Comparison of ENCODE assay signal across 11 mouse cellular contexts in the genomic region with DNA sequence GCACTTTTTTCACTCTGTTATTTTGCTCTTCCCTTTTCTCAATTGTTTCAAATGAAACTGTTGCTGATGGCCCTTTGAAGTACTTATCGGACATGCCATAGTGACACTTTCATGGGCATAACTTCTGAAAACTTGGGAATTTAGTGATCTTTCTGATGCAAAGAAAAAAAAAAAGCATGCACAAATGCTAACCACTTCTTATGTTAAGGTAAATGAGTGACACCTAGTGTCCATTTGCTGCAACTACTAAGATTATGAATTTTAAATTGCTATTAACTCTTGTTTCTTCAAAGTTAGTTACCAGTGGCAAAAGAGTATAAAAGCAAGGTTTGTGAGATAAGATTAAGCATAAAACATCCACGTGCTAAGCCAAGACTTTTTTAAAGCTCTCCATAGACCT. TPM values are rescaled to one million over a fixed set of nuclear protein-coding genes. Genes with fewer than 3 reads are reported as not detected.
A peak's percentile ranks its signal among the peaks of the same experiment; 100 is the strongest.
DNase-seq lines count a peak whose midpoint lies in the region; ATAC-seq and TF ChIP-seq lines count a peak whose summit lies in the region.
"Had no signal": no experiment of that assay in that cellular context is flagged by ENCODE, and none has a peak within 500 bp of the region (broad histone marks: within the 10 kb centered on the region; RNA-seq: fewer than 3 reads in every experiment).

No protein-coding gene starts in this region.

- TF ChIP-seq EP300 in heart, adult 2 months (IDR thresholded peaks at IDR 0.05; ENCODE audit: insufficient read depth, low read depth, low read length), result no peak
- TF ChIP-seq EP300 in stomach, postnatal 0 days (optimal IDR thresholded peaks at IDR 0.05), result no peak

- no peak overlapping the region for H3K4me3 ChIP-seq in heart, adult 2 months
- no peak overlapping the region for H3K4me3 ChIP-seq in heart, embryonic 10.5 days
- H3K4me3 ChIP-seq in stomach, postnatal 0 days (ENCODE audit: low read depth, low read length), result no peak overlapping the region
- H3K4me3 ChIP-seq in forebrain, embryonic 15.5 days, result no peak overlapping the region

- no peak for ATAC-seq in stomach, postnatal 0 days (ENCODE audit: low FRiP score, low TSS enrichment)
- ATAC-seq in forebrain, embryonic 15.5 days (replicated peaks), result no peak

- H3K4me2 ChIP-seq in stomach, postnatal 0 days (replicated peaks; ENCODE audit: low read depth), result no peak overlapping the region
- no peak overlapping the region for H3K4me2 ChIP-seq in forebrain, embryonic 15.5 days (replicated peaks)

- H3K36me3 ChIP-seq in heart, adult 2 months (ENCODE audit: control insufficient read depth, insufficient read depth, low read length), result no peaks in the 10 kb centered on the region
- H3K36me3 ChIP-seq in heart, embryonic 10.5 days, result no peaks in the 10 kb centered on the region
- no peaks in the 10 kb centered on the region for H3K36me3 ChIP-seq in stomach, postnatal 0 days (ENCODE audit: control insufficient read depth, insufficient read depth, low read length)
- no peaks in the 10 kb centered on the region for H3K36me3 ChIP-seq in forebrain, embryonic 15.5 days

- 23% methylated on average over 2 of the region's 2 CpGs for WGBS in heart, adult 2 months
- WGBS in heart, embryonic 10.5 days, result 20% methylated on average over 2 of the region's 2 CpGs
- WGBS in stomach, postnatal 0 days, result 30% methylated on average over 2 of the region's 2 CpGs
- 36% methylated on average over 2 of the region's 2 CpGs for WGBS in forebrain, embryonic 15.5 days

- H3K4me1 ChIP-seq in heart, adult 2 months (ENCODE audit: control insufficient read depth, insufficient read depth, low read length), result no peaks in the 10 kb centered on the region
- H3K4me1 ChIP-seq in heart, embryonic 10.5 days, result no peaks in the 10 kb centered on the region
- H3K4me1 ChIP-seq in stomach, postnatal 0 days (replicated peaks; ENCODE audit: control insufficient read depth, insufficient read depth), result no peaks in the 10 kb centered on the region
- no peaks in the 10 kb centered on the region for H3K4me1 ChIP-seq in forebrain, embryonic 15.5 days

- no peak for DNase-seq in heart, adult 2 months
- no peak for DNase-seq in heart, embryonic 10.5 days (ENCODE audit: low spot score)
- DNase-seq in lung, postnatal 36 days, result peak; percentile 10
- no peak for DNase-seq in lung, postnatal 14 days
- peak; percentile 31 for DNase-seq in c-Kit-positive CD71-positive TER-119-positive erythroid progenitor cells, embryonic 14.5 days (ENCODE audit: low spot score)
- DNase-seq in stomach, postnatal 0 days (ENCODE audit: low spot score), result no peak
- no peak for DNase-seq in gastrocnemius, postnatal 36 days

- no peak overlapping the region for H3K9ac ChIP-seq in heart, adult 2 months (ENCODE audit: low read depth, low read length)
- H3K9ac ChIP-seq in stomach, postnatal 0 days (ENCODE audit: low read length), result no peak overlapping the region
- no peak overlapping the region for H3K9ac ChIP-seq in forebrain, embryonic 15.5 days (replicated peaks)

- no peaks in the 10 kb centered on the region for H3K27me3 ChIP-seq in heart, adult 2 months (ENCODE audit: control insufficient read depth, insufficient read depth, low read length)
- H3K27me3 ChIP-seq in heart, embryonic 10.5 days (ENCODE audit: insufficient read depth, poor library complexity, severe bottlenecking), result 0 out of 2 replicates have a peak, but pooled peaks cover 7% of the 10 kb centered on the region
- H3K27me3 ChIP-seq in stomach, postnatal 0 days (ENCODE audit: control insufficient read depth, insufficient read depth, low read length), result no peaks in the 10 kb centered on the region
- H3K27me3 ChIP-seq in forebrain, embryonic 15.5 days, result no peaks in the 10 kb centered on the region

- peak; percentile 76 for TF ChIP-seq CTCF in heart, adult 2 months (IDR thresholded peaks at IDR 0.05)
- peak; percentile 80 for TF ChIP-seq CTCF in stomach, postnatal 0 days (IDR thresholded peaks at IDR 0.05; ENCODE audit: low read depth)

- H3K79me2 ChIP-seq in heart, adult 2 months (replicated peaks; ENCODE audit: control insufficient read depth, insufficient read depth, low read length), result no peaks in the 10 kb centered on the region

- no peak overlapping the region for H3K27ac ChIP-seq in heart, adult 2 months
- no peak overlapping the region for H3K27ac ChIP-seq in heart, embryonic 10.5 days
- H3K27ac ChIP-seq in stomach, postnatal 0 days (replicated peaks), result no peak overlapping the region
- H3K27ac ChIP-seq in forebrain, embryonic 15.5 days (replicated peaks), result no peak overlapping the region

- no peak for TF ChIP-seq POLR2A in heart, adult 2 months (IDR thresholded peaks at IDR 0.05; ENCODE audit: insufficient read depth, low read depth, low read length)

- intact Hi-C loops in heart, adult 2 months (cut with DNase I), result loop anchor here (5.0 kb wide), 2 partner anchors 244 to 1009 kb away; no protein-coding TSS in a partner anchor
- intact Hi-C loops in gastrocnemius, postnatal 36 days (cut with DNase I), result loop anchor here (5.0 kb wide), 2 partner anchors 86 to 1004 kb away; no protein-coding TSS in a partner anchor

- no peaks in the 10 kb centered on the region for H3K9me3 ChIP-seq in heart, embryonic 10.5 days
- no peaks in the 10 kb centered on the region for H3K9me3 ChIP-seq in stomach, postnatal 0 days (ENCODE audit: control insufficient read depth, low read length)
- H3K9me3 ChIP-seq in forebrain, embryonic 15.5 days, result no peaks in the 10 kb centered on the region

RNA-seq across cellular contexts. Expression of a gene that starts 24.4 kb away (rescaled TPM):
- not detected for total RNA-seq in heart, adult 2 months (2021)
- polyA plus RNA-seq in heart, adult 2 months (2012; rRNA removed), result not detected in 2 replicates
- polyA plus RNA-seq in heart, embryonic 10.5 days (2016; fragmentation: Nextera tagmentation; extraction: Ambion mirVana), result not detected in 2 replicates
- 0.05 TPM in 1 of 2 replicates, not detected in the other for polyA plus RNA-seq in stomach, postnatal 0 days (2015; fragmentation: Nextera tagmentation; extraction: Ambion mirVana)
- total RNA-seq in gastrocnemius, postnatal 36 days (2021), result not detected
- polyA plus RNA-seq in forebrain, embryonic 15.5 days (2015; fragmentation: Nextera tagmentation; extraction: Ambion mirVana), result not detected in 2 replicates
- total RNA-seq: layer of hippocampus, postnatal 14 days had no signal
- polyA plus RNA-seq: cortical plate, adult 2 months; urinary bladder, adult 2 months had no signal

RNA-seq across cellular contexts. Expression of a gene that starts 35.4 kb away (rescaled TPM):
- under 1 TPM; 0.21 to 0.41 TPM for total RNA-seq in heart, adult 2 months (2021)
- 0.03 and 0.06 TPM in 2 replicates for polyA plus RNA-seq in heart, adult 2 months (2012; rRNA removed)
- polyA plus RNA-seq in heart, embryonic 10.5 days (2016; fragmentation: Nextera tagmentation; extraction: Ambion mirVana), result 0.36 and 0.50 TPM in 2 replicates
- polyA plus RNA-seq in stomach, postnatal 0 days (2015; fragmentation: Nextera tagmentation; extraction: Ambion mirVana), result 0.48 and 0.67 TPM in 2 replicates
- total RNA-seq in gastrocnemius, postnatal 36 days (2021), result under 1 TPM; 0.25 to 0.28 TPM
- polyA plus RNA-seq in forebrain, embryonic 15.5 days (2015; fragmentation: Nextera tagmentation; extraction: Ambion mirVana), result 6.8 and 7.1 TPM in 2 replicates

RNA-seq across cellular contexts. Expression of a gene that starts 42.4 kb away (rescaled TPM):
- total RNA-seq in heart, adult 2 months (2021), result not detected
- not detected in 2 replicates for polyA plus RNA-seq in heart, adult 2 months (2012; rRNA removed)
- polyA plus RNA-seq in heart, embryonic 10.5 days (2016; fragmentation: Nextera tagmentation; extraction: Ambion mirVana), result not detected in 2 replicates
- polyA plus RNA-seq in stomach, postnatal 0 days (2015; fragmentation: Nextera tagmentation; extraction: Ambion mirVana), result not detected in 2 replicates
- total RNA-seq in gastrocnemius, postnatal 36 days (2021), result not detected
- not detected in 2 replicates for polyA plus RNA-seq in forebrain, embryonic 15.5 days (2015; fragmentation: Nextera tagmentation; extraction: Ambion mirVana)
- total RNA-seq: layer of hippocampus, postnatal 14 days had no signal
- polyA plus RNA-seq: cortical plate, adult 2 months; urinary bladder, adult 2 months had no signal

Comparison
In these comparisons a context has a peak if more than half of its experiments do, and no peak if none do; other contexts are left out.
1. DNase-seq: peak in lung, postnatal 36 days (single experiment) and c-Kit-positive CD71-positive TER-119-positive erythroid progenitor cells, embryonic 14.5 days (single experiment); none in heart, adult 2 months (0 of 2), heart, embryonic 10.5 days (single experiment), lung, postnatal 14 days (single experiment), stomach, postnatal 0 days (single experiment) and gastrocnemius, postnatal 36 days (0 of 2).